Mouse (Mus musculus): ENCODE data around the gene Gna15. TPM values are rescaled to one million over a fixed set of nuclear protein-coding genes. Genes with fewer than 3 reads are reported as not detected.

Gna15 gene
- total RNA-seq (2023) = 27.7 and 31.6 TPM in 2 replicates

GRCm38 (mm10) chr10:81524051-81524605, at the start of gene Gna15:
Gene Gna15, minus strand, starts transcription at chr10:81524225.

GRCm38 (mm10) chr10:81559163-81559626, 35.2 kb upstream of the Gna15 start, which contains the start of gene Aes:
Gene Aes, plus strand, starts transcription at chr10:81559488.

GRCm38 (mm10) chr10:81545161-81545747, 21.2 kb upstream of the Gna15 start, which contains the start of gene Gna11:
Gene Gna11, minus strand, starts transcription at chr10:81545190.

GRCm38 (mm10) chr10:81500032-81500431, 24.0 kb downstream of the Gna15 start, which contains the start of gene S1pr4:
Gene S1pr4, minus strand, starts transcription at chr10:81500132.

GRCm38 (mm10) chr10:81496264-81496901, 27.6 kb downstream of the Gna15 start, which contains the start of gene Ncln:
Gene Ncln, minus strand, starts transcription at chr10:81496392.

GRCm38 (mm10) chr10:81482533-81482889, 41.5 kb downstream of the Gna15 start, which contains the start of gene Celf5:
Gene Celf5, minus strand, starts transcription at chr10:81482709.

GRCm38 (mm10) chr10:81455181-81455895, 68.7 kb downstream of the Gna15 start, which contains the start of gene Nfic:
Gene Nfic, minus strand, starts transcription at chr10:81455635.

Other genes starting within 250 kb of the Gna15 start
- 6.9 and 8.6 TPM in 2 replicates for gene Tjp3, start 232.6 kb downstream of the Gna15 start, total RNA-seq (2023)
- 89.4 and 124 TPM in 2 replicates for gene Pip5k1c, start 231.3 kb downstream of the Gna15 start, total RNA-seq (2023)
- gene Cactin, start 203.1 kb downstream of the Gna15 start, total RNA-seq (2023) = 26.4 and 33.1 TPM in 2 replicates
- 0.47 TPM in 1 of 2 replicates, not detected in the other for gene Tbxa2r, start 195.5 kb downstream of the Gna15 start, total RNA-seq (2023)
- not detected in 2 replicates for gene Gipc3, start 181.0 kb downstream of the Gna15 start, total RNA-seq (2023)
- gene Hmg20b, start 173.7 kb downstream of the Gna15 start, total RNA-seq (2023) = 38.3 and 47.1 TPM in 2 replicates
- gene Mfsd12, start 166.7 kb downstream of the Gna15 start, total RNA-seq (2023) = 26.6 and 28.7 TPM in 2 replicates
- 6.0 and 7.1 TPM in 2 replicates for gene 4930404N11Rik, start 158.4 kb downstream of the Gna15 start, total RNA-seq (2023)
- gene Fzr1, start 145.7 kb downstream of the Gna15 start, total RNA-seq (2023) = 50.3 and 54.1 TPM in 2 replicates
- gene Dohh, start 139.8 kb downstream of the Gna15 start, total RNA-seq (2023) = 22.1 and 26.0 TPM in 2 replicates
- gene Gm48551, start 139.8 kb downstream of the Gna15 start, total RNA-seq (2023) = 2.0 and 2.2 TPM in 2 replicates
- 0.91 TPM in 1 of 2 replicates, not detected in the other for gene Gm48552, start 135.2 kb downstream of the Gna15 start, total RNA-seq (2023)
- 5.1 and 6.8 TPM in 2 replicates for gene Smim24, start 131.2 kb downstream of the Gna15 start, total RNA-seq (2023)
- gene Nfic, start 68.6 kb downstream of the Gna15 start, total RNA-seq (2023) = 60.2 and 61.9 TPM in 2 replicates
- not detected in 2 replicates for gene Celf5, start 41.5 kb downstream of the Gna15 start, total RNA-seq (2023)
- 94.5 and 145 TPM in 2 replicates for gene Ncln, start 27.8 kb downstream of the Gna15 start, total RNA-seq (2023)
- 74.1 and 98.5 TPM in 2 replicates for gene S1pr4, start 24.1 kb downstream of the Gna15 start, total RNA-seq (2023)
- gene Gna11, start 21.0 kb upstream of the Gna15 start, total RNA-seq (2023) = 6.3 and 7.7 TPM in 2 replicates
- gene Aes, start 35.3 kb upstream of the Gna15 start, total RNA-seq (2023) = 259 and 315 TPM in 2 replicates
- gene Tle2, start 50.3 kb upstream of the Gna15 start, total RNA-seq (2023) = 0.95 and 1.5 TPM in 2 replicates
- gene Tle6, start 76.8 kb upstream of the Gna15 start, total RNA-seq (2023) = 2.5 and 3.8 TPM in 2 replicates
- 0.69 and 0.82 TPM in 2 replicates for gene BC025920, start 82.0 kb upstream of the Gna15 start, total RNA-seq (2023)
- gene Sirt6, start 103.6 kb upstream of the Gna15 start, total RNA-seq (2023) = 9.8 and 10.9 TPM in 2 replicates
- 0.25 and 0.52 TPM in 2 replicates for gene Ankrd24, start 104.3 kb upstream of the Gna15 start, total RNA-seq (2023)
- gene Gm10778, start 124.8 kb upstream of the Gna15 start, total RNA-seq (2023) = 0.35 TPM in 1 of 2 replicates, not detected in the other
- gene Zfp433, start 180.6 kb upstream of the Gna15 start, total RNA-seq (2023) = 1.5 and 5.1 TPM in 2 replicates
- not detected in 2 replicates for gene Gm3055, start 246.9 kb upstream of the Gna15 start, total RNA-seq (2023)